Mouse (Mus musculus) gastrocnemius, postnatal 4 days (tissue): ENCODE measurements at regions not wholly inside any gene's neighbourhood (a gene's known extent, or its start where the extent isn't known, plus 50 kb on each side); places are given as distances from the start of the nearest gene placed in this dataset.

Experiments
- DNase-seq, 2 experiments: peaks; one replicate each; pipeline ENCODE4 v3.0.0; 2021 to 2022; ENCODE audit warnings: low spot score in 2 of 2, mixed read lengths in 2 of 2

DNA sequence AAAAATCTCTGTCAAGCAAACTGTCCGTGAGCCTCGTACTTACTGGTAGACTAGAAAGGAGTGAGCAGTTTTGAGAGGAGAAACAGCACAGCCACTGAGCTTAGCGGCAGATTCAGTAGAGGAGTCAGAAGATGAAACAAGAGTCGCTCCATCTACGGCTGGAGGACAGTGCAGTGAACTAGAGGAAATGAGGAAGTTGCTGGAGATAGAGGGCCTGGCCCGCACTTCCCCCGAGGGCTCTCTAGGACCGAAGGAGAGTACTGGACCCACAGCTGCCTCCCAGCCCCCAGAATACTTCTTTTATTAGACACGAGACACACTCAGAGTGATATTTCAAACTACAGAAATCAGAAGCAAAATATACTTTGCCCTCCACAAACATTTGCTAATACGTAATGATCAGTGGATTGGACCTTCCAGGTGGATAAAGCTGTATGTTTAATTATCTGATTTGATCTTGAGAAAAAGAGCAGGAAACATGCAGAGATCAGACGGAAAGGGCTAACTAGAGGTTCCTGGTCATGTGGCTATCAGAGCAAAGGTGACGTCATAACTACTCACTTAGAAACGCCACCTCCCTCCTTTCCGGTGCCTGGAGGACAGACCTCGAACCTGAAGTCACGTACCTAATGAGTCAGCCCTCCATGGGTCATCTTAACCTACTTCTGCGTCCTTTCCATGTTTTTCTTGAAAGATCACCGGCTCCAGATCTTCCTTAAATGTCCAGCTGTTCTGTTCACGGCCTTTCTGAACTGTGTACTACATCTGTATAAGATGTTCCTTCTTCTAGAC, 277.9 kb downstream of the Basp1 start:
- DNase-seq = no peak

DNA sequence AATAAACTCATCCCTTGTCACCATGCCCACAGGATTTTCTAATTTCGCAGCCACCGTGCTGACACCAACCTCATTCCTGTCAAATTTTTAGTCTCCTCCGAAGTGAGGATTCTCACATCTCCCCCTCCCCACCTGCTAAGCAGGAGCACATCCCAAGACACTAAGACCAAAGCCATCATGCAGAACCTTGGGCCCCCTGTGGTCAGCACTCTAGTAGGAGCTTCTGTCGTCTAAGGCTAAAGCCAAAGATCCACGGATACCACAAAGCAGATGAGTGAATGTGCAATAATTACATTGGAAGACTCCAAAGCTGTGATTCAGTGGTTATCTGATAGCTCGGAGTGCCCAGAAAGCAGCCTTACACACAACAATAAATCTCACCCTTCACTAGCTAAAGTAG, 283.5 kb downstream of the Basp1 start:
- no peak for DNase-seq

DNA sequence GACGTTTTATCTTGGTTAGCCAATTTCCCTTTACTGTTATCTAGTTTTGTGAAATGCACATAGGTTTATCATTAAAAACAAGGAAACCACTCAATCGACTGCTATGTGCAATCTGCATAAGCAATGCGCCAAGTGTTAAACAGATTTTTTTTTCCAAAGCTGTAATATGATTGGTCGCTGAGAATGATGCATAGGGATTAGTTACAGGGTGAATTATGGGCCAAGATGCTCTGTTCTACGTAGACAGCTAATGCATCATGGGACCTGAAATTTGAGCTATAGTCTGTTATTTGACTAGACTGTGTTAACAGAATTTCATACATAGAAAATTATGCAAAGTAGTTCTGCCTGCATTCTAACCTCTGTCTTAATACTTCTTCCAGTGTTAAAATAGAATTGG, 284.0 kb downstream of the Basp1 start:
- DNase-seq = no peak

DNA sequence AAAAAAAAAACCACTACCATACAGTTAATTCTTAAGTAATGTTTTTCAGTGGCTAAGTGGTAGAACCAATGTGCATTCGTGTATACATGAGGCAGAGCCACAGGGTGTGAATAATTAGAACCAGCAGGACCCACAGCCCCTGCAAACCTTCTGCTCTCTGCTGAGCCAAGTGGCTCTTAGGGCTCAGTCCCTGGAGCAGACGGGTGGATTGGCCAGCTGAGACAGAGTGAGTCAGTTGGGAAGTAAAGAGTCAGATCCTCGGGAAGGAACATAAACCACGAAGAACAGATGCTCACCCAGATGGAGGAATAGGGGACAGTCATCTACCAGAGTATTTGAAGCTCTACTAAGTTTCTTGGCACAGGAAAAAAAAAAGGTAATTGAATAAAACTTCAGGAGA, 293.1 kb downstream of the Basp1 start:
- DNase-seq = no peak

DNA sequence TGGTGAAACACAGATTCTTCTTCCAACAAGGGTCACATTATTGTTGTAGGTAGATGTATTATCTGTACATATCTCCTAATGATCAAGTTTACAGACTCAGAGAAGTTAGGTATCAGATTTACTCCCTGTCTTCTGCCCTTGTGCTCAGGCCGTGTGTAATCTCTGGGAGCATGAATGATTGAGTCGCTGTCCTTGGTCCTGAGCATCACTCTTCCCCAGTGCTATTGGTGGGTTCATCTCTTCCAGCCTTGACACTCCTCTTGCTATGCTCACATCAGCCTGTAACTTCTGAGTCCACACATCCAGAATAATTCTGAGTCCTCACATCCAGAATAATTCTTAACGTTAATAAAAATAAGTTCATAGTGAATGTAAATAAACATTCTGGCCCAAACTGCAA, 295.6 kb downstream of the Basp1 start:
- peak in 1 of 2 experiments; percentile 28 for DNase-seq

DNA sequence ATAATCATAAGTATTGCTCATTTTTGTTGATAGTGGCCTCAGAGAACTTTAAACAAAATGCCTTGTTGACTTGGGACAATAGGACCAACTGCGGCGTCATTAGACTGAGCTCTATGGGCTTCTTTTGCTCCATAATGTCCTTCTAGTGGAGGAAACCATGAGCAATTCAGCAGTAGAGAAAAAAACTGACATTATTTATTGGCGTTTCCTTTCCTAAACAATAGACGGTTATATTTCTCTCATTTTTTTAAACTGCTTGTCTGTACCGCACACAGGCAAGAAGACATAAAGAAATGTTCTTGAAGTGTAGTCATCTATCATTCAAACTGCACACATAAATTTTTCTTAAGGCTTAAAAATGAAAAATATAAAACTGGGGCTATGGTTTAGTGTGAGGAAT, 310.8 kb downstream of the Basp1 start:
- DNase-seq = no peak

DNA sequence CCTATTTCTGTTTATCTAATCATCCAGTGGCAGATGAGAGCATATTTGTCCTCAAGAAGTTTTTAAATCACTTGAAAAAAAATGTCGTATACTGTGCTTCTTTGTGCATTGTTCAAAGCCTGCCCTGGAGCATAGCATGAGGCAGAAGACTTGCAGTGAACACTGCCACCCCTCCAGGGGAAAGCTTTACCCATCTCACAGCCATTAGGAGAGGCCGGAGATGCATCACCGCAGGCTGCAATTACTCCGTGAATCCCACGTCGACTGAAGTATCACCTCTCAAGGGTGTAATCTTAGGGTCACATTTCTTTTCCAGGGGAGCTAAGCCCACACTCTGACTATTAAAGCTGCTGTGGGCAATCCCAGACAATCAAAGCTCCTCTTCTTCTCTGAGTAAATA, 319.8 kb downstream of the Basp1 start:
- DNase-seq = no peak

DNA sequence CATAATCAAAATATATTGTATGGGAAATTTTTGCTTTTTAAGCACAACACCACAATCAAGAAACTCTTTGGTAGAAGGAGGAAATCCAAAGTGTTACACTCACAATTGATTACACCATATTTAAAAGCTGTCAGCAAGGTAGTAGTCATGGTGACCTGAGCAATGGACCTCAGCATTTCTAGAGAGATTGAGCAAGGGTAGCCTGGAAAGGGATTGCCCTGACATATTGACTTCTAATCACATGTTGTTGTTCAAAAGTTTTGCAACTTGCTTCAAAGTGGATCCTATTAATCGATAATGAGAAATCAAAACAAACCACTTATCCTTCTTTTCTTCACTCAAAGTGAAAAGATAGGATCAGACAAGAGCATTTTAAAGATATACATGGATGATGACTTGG, 343.9 kb downstream of the Basp1 start:
- no peak for DNase-seq

DNA sequence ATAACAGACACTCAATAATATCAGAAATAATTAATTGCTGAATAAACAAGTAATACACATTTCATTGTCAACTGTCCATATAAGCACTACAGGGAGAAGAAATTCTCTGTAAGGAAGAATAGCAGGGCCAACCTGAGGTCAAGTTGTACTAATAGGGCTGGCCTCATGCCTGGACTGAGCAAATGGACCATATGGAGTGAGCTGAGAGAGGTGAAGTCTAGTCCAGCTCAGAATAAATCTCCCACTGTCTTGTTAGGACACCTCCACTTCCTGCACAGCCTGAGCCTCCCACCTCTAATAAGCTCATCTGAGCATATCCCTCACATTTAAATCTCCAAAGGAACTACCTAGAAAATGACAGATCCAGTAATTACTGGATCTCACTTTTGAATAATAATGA, 354.2 kb downstream of the Basp1 start:
- DNase-seq = no peak

DNA sequence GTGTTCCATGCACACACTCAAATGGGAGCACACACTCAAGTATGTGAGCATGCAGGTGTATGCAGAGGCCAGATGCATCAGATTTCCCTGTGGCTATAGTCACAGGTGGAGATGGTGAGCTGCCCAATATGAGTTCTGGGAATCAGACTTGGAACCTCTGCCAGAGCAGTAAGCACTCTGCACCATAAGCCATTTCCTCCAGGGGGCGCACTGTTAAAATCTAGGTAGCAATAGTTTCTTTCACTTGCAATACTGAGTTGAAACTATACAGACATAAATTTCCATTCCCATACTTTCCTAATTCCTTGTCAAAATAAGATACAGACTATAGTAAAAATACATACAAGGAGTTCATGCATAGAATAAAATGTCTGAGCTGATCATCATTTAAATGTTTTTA, 365.7 kb downstream of the Basp1 start:
- DNase-seq = peak; percentile 18 to 34

DNA sequence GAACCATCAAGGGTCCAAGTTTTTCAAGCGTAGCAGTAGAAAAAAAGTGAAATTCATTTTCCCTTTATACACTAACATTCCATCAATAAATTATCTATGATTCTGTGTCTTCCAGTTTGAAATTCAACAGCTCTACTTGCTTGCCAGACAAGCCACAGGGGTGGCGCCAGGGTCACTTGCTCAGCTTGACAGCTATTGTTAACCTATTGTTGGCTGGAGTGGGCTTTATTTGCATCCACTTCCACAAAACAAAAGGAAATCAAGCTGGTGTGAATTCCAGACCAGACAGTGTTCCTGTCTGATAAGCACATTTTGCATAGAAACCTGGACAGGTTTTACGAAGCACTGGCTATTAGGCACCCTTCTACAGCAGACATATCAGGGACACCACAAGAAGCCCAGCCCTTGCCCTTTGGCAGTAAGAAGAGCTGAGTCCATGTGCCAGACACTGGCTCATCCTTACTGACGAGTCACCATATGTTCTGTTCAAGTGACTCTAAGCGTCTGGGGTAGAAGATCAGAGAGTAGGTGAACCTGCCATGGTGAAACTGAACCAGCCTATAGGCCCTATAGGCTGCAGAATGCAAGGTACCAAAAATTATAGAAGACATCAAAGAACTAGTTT, 366.9 kb downstream of the Basp1 start:
- no peak for DNase-seq

DNA sequence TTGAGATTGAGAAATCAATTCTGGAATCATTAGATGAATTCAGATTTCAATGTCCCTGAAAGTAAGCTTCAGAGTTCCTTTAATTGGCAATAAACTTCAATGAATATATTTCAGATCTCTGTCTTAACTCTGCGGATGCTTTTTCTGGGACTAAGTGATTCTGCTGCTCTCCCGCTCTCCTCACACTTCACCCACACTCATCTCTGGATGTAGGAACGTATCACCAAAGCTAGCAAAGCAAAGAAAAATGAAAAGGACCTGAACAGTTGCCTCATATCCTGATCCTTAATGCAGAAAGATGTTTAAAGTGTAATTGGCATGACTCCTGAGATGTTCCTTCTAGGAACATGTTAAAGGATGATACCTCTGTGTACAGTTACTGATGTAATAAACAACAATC, 377.3 kb downstream of the Basp1 start:
- no peak for DNase-seq

DNA sequence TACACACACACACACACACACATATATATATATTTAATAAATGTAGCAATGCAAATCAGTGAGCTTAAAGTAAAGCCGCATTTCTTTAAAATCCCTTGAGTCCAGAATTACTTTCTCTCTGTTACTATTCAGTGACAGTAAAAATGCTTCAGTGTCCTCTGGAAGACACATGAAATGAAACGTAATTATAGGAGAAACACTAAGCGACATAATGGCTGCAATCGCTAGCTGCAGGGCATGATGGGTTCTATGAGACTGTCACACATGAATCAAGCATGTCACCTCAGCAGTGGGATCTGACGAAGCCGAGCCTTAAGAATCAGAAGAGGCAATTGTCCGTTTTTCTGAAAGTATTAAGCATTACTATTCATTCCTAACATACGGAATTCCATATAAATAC, 385.7 kb downstream of the Basp1 start:
- DNase-seq = no peak

DNA sequence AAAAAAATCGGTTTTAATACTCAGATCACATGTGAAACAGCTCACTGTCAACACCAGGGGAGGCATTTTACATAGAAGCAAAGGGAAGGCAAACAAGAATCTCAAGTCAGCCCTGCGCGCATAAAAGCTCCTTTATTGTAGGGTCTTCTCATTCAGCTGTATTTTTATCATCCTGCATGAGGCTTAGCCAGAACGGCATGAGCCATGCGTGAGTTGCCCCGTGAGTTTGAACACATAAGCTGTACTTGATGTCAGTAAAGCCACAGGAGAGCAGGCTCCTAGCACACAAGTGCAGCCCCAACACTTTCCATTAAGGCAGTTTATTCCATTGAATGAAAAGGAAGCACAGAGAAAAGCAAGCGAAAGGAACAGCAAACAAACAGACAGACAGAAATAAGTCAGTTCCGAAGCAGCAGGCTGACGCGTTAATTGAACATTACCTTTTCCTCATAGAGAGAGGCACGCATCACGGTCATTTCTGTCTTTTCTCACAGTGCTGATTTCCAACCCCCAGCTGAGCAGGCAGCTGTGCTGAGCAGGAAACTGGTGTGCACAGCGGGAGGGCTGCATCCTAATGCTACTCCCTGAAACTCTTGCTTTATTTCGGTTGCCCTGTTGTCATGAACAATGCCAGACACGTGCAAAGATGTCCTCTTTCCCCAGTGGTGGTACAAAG, 386.6 kb downstream of the Basp1 start:
- no peak for DNase-seq

DNA sequence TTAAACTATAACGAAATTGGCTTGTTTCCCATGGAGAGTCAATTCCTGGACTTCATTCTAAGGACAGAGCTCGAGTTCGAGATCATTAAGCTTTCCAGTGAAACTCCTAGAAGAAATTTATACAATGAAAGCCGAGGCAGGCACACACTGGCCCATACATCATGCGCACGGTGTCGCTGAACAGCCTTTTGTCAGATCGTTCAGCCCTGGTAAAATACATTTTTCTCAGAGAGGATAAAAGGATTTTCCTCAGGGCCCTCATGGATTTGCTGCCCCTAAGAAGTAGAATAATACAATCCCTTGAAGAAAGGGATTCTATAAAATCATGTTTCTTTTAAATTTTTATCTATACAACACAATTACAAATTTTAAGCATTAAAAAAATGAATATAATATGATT, 387.2 kb downstream of the Basp1 start:
- DNase-seq = no peak

DNA sequence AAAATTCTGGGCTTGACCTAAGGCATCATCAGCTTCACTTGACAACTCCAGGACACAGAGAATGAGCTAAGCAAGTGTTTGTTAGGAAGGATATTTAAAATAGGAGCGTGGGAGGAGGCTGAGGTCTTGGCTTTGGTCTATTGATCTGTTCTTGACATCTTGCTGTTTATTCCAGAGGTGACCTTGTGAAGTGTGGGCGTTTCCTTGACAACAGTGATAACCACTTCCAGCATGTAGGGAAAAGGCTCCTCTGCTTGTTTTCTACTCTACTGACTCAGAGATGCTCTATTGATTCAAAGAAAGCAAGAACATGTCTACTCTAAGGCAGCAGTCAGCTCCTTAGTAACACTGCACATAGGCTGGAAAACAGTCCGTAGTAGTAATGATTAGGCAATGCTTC, 392.6 kb downstream of the Basp1 start:
- DNase-seq = no peak

DNA sequence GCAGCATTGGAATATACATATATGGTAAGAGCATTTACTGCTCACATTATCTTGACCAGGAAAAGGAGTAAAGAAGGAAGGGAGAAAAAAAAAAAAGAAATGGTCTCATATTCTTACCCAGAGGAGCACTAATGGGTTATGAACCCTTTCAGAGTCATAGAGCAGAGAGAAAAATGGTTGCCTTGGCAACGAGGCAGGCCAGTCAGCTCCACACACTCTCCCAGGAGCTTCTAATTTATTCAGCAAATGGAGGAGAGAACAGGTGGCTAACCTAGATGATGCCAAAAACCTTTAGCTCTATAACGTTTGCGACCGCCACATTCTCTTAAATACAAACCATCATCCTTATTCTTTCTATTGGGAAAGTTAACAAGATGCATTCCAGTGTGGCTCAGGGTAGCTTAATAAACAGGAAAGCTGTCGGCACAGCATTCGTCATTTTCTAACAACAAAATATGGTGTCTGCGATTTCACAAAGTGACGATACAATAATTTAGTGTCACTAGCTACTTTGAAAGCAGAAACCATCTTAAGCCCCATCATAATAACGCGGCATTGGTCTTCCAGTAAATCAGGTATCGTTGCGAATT, 394.1 kb downstream of the Basp1 start:
- DNase-seq = no peak

DNA sequence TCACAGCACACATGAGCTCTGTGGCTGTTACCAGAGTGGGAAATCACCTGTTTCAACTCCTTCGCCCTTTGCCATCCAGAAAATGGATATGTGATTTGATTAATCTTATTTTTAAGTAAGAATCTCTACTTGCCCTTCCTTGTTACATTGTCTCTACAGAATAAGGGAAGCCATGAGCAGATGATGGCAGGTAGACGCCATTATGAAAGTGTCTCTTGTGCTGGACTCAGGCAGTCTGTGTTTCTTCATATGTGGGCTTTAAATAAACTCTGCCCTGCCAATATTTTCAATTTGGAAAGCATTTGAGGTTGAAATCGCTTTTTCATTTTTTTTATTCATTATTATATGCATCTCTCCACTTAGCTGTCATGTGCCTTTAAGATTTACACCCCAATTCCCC, 394.6 kb downstream of the Basp1 start:
- no peak for DNase-seq

DNA sequence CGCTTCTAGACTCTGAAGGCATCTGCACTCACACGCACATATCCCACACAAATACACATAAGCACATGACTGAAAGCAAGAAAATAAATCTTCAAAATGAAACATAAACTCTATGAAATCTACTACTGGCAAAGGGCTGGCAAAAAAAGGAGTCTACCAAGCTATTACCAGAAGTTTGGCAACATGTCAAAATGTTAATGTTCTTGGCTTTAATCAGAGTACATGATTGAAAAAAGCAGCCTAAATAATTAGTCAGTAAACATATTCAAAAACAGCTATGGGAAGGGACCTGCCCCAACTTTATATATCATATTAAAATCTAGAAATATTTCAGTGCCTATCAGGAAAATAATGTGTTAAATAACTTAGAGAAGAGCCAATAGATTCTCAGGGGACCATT, 405.8 kb downstream of the Basp1 start:
- no peak for DNase-seq

DNA sequence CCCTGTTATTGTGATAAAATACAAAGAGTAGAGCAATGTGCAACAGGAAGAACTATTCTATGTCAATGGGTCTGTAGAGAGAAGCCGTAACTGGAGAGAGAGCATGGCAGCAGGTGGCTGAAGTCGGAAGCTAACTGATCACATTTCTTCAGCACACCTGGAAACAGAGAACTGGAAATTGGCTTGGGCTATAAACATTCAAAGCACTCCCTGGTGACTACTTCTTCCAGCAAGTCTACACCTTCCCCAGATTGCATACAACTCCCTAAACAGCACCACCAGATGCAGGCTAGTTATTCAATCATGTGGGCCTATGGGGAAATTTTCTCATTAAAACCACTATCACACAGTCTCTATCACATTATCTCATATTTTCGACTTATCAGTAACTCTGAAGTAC, 413.4 kb downstream of the Basp1 start:
- no peak for DNase-seq

DNA sequence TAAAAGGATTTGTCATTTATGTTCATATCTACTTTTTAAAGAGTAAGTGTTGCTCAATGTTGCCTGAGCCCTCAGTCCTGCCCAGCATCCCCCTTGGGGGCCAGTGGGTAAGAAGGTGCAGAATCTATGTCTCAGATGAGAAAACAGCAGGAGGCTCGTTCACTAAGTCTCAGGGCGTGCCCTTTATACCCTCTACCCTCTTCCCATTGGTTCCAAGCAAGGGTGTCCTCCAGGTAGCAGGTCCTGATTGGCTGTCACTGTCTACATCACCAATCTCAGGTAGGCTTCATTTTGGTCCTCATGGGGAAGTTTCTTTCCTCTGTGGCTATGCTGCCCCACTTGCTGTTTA, 420.3 kb downstream of the Basp1 start:
- no peak for DNase-seq

DNA sequence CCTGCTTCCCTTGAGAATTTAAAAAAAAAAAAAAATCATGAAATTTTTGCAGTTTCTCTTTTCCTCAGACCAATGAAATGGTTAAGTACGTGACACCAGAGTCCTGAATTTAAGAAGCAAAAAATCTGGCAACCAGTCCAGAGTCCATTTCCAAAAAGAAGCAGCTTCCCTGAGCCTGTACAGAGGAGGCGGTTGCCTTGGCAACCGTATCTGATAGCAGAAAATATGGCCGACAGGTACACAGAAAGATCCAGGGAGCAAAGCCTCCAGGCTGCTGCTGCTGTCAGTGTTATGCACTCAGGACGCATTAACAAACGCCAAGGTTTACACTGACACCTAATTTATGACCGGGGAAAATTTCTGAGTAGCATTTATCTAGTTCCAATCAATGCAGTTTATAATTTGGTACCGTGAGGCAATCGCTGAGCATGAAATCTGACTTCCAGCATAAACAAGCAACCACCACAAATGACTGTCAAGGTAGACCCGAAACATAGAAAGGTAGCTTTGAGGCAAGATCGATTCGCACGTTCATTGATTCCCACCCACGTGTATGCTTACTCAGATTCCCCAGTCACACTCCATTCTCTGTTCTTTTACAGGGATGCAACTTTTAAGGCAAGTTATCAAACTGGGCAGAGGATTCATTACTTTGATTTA, 420.8 kb downstream of the Basp1 start:
- DNase-seq = no peak
